Mouse (Mus musculus): Measurements from ENCODE around the gene Enho. TPM values are rescaled to one million over a fixed set of nuclear protein-coding genes. Genes with fewer than 3 reads are reported as not detected.

Enho gene
- total and polyA plus RNA-seq, 2 experiments from 2014 or later, result 146 to 217 TPM

DNA sequence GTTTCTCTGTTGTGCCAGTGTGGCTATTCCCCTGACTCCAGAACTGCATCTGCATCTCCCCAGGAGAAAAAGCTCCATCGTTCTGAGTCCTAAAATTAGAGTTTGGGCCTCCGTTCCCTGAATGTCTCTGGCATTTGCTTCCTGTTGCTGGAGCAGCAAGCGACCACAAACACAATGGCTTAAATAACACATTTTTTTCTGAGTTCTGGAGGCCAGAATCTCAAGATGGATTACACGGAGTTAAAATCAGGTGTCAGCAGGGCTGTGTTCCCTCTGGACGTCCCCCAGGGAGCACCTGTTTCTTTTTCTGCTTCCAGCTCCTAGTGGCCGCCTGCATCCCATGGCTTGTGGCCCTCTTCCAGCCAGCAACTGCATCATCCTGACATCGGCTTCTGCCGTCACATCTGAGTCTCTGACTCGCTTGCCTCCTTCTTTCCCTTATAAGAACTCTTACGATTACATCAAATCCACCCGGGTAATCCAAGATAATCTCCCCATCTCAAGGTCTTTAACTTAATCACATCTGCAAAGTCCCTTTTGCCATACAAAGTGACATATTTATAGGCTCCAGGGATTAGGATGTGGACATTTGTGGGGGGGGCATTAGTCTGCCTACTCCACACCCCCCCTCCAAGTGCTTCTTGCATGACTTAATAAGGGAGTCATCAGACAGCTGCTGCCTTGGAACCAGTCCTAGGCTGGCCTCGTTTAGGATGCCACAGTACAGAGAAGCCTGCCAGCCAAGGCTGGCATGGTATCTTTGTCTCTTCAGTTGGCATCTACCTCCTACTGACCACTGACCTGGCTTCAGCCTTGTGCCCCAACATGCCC is 21.0 kb downstream of the Enho start:
- no peak overlapping the region for H3K4me3 ChIP-seq (ENCODE audit: low read depth, low read length)

DNA sequence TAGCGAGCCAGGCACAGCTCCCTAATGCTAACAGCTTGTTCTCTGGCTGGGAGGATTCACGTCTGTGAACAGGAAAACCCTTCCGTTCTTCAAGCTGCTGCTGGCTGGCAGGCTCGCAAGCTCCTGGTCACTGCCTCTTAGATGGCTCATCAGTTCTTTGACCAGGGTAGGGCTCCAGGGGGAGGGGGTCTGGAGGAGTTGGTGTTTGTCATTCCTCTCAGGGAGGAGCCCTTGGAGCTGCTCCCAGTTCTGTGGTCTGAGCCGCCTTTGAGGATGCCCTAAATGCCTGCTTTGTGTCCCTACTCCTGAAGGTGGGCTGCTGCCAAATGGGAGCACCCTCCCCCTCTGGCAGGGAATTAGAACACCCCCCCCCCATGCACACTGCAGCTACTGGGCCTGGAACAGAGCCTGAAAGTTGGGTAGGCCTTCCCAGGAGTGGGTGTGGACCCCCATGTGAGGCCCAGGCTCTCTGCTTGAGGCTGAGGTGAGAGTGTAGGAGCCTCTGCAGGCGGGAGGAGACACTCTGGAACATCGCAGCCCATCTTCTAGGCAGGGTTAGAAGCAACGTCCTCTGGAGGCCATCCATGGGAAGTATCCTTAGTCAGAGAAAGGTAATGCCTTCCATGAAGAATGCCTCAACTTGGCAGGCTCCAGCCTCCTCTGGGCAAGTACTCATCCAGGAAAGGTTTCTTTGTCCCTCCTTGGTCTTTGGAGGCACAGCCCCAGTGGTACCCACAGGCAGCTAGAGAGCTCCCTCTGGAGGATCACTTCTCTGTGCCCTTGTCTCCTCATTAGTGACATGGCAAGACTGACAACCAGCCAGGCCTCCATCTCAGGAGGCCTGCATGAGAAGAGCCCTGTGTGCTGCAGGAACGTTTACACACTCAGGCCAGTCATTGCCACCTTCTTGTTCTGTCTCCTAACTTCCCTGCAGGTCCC is 24.2 kb downstream of the Enho start:
- Histone ChIP-seq H3K9me3 (ENCODE audit: low read length) (no peaks in the 10 kb centered on the region), H3K4me2 (ENCODE audit: low read depth, low read length, poor library complexity, severe bottlenecking) (no peak overlapping the region), H3K4me1 (ENCODE audit: insufficient read depth, low read length) (peaks cover 2% of the 10 kb centered on the region; the same call in 1 of the 2 replicates), H3K27me3 (ENCODE audit: insufficient read depth, low read length) (no peaks in the 10 kb centered on the region), H3K36me3 (ENCODE audit: insufficient read depth, low read length) (no peaks in the 10 kb centered on the region), H3K4me3 (ENCODE audit: low read depth, low read length) (no peak overlapping the region), H3K9ac (replicated peaks; ENCODE audit: low read length, poor library complexity, severe bottlenecking) (0 out of 2 replicates have a peak overlapping the region, but pooled peaks have one; percentile 8), H3K27ac (ENCODE audit: low read depth, low read length) (no peak overlapping the region)
- ATAC-seq (ENCODE audit: low FRiP score) (peak; percentile 86), DNase-seq (ENCODE audit: low spot score) (peak; percentile 94)
- WGBS, result 59% methylated on average over 9 of the region's 9 CpGs
- peak; percentile 34; the same call in 1 of the 2 replicates for TF ChIP-seq CTCF (IDR thresholded peaks at IDR 0.05)

More for the DNA sequence above, 21.0 kb downstream of the Enho start:
- WGBS, result 34% methylated on average over 12 of the region's 12 CpGs
- H3K27ac ChIP-seq (ENCODE audit: low read depth, low read length), result no peak overlapping the region
- no peak for TF ChIP-seq CTCF (IDR thresholded peaks at IDR 0.05)
- H3K9ac ChIP-seq (replicated peaks; ENCODE audit: low read length, poor library complexity, severe bottlenecking), result no peak overlapping the region
- H3K4me1 ChIP-seq (ENCODE audit: insufficient read depth, low read length), result no peaks in the 10 kb centered on the region; the same call in 1 of the 2 replicates
- H3K9me3 ChIP-seq (ENCODE audit: low read length), result no peaks in the 10 kb centered on the region
- ATAC-seq (ENCODE audit: low FRiP score) (no peak), DNase-seq (ENCODE audit: low spot score) (peak; percentile 87)
- H3K36me3 ChIP-seq (ENCODE audit: insufficient read depth, low read length), result no peaks in the 10 kb centered on the region
- H3K4me2 ChIP-seq (ENCODE audit: low read depth, low read length, poor library complexity, severe bottlenecking), result no peak overlapping the region
- no peaks in the 10 kb centered on the region for H3K27me3 ChIP-seq (ENCODE audit: insufficient read depth, low read length)

DNA sequence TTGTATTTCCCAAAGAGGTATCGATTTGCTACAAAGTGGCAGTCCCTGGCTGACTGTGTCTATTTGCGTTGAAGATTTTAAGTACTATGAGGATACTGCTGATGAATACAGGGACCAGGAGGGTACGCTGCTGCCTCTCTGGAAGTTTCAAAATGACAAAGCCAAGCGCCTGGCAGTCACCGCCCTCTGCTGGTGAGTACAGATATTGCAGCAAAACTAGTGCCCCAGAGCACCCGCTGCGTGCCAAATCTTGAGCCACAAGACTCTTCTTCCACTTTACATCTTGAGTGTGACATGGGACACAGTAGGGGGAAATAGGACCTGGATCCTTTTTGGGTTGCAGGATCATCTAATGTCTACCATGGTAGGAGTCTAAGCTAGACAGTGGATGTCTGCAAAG is 26.0 kb downstream of the Enho start:
- Histone ChIP-seq H3K36me3 (ENCODE audit: insufficient read depth, low read length) (no peaks in the 10 kb centered on the region), H3K4me2 (ENCODE audit: low read depth, low read length, poor library complexity, severe bottlenecking) (no peak overlapping the region), H3K4me1 (ENCODE audit: insufficient read depth, low read length) (peaks cover 2% of the 10 kb centered on the region; the same call in 1 of the 2 replicates), H3K27ac (ENCODE audit: low read depth, low read length) (no peak overlapping the region), H3K4me3 (ENCODE audit: low read depth, low read length) (no peak overlapping the region), H3K27me3 (ENCODE audit: insufficient read depth, low read length) (no peaks in the 10 kb centered on the region), H3K9ac (replicated peaks; ENCODE audit: low read length, poor library complexity, severe bottlenecking) (no peak overlapping the region), H3K9me3 (ENCODE audit: low read length) (no peaks in the 10 kb centered on the region)
- no peak for ATAC-seq (ENCODE audit: low FRiP score)
- peak; percentile 91 for DNase-seq (ENCODE audit: low spot score)
- 4% methylated on average over 7 of the region's 7 CpGs for WGBS
- TF ChIP-seq CTCF (IDR thresholded peaks at IDR 0.05), result peak; percentile 100

DNA sequence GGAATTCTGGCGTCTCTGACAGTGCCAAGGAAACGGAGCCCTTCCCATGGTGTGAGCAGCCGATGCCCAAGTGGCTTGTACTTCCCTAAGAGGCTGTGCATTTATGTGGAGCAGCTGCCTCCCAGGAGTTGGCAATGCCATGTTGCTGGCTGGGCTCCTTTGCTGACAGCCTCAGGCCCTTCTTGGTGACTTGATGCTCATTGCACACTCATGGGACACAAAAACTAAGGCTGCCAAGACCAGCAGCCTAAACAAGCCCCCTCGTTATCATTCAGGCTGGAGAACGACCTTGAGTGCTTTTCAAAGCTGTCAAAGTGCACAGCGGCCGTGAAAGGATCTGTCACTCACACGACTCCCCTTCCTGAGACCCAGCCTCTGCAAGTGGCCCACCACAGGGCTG is 28.0 kb downstream of the Enho start:
- H3K4me3 ChIP-seq (ENCODE audit: low read depth, low read length), result no peak overlapping the region
- no peaks in the 10 kb centered on the region for H3K9me3 ChIP-seq (ENCODE audit: low read length)
- H3K36me3 ChIP-seq (ENCODE audit: insufficient read depth, low read length), result no peaks in the 10 kb centered on the region
- ATAC-seq (ENCODE audit: low FRiP score) (peak; percentile 48; the same call in 1 of the 2 replicates), DNase-seq (ENCODE audit: low spot score) (peak; percentile 95)
- no peak overlapping the region for H3K27ac ChIP-seq (ENCODE audit: low read depth, low read length)
- no peak for TF ChIP-seq CTCF (IDR thresholded peaks at IDR 0.05)
- H3K4me1 ChIP-seq (ENCODE audit: insufficient read depth, low read length), result 0 out of 2 replicates have a peak, but pooled peaks cover 2% of the 10 kb centered on the region
- 17% methylated on average over 8 of the region's 8 CpGs for WGBS
- H3K9ac ChIP-seq (replicated peaks; ENCODE audit: low read length, poor library complexity, severe bottlenecking), result no peak overlapping the region
- H3K4me2 ChIP-seq (ENCODE audit: low read depth, low read length, poor library complexity, severe bottlenecking), result no peak overlapping the region
- no peaks in the 10 kb centered on the region for H3K27me3 ChIP-seq (ENCODE audit: insufficient read depth, low read length)

DNA sequence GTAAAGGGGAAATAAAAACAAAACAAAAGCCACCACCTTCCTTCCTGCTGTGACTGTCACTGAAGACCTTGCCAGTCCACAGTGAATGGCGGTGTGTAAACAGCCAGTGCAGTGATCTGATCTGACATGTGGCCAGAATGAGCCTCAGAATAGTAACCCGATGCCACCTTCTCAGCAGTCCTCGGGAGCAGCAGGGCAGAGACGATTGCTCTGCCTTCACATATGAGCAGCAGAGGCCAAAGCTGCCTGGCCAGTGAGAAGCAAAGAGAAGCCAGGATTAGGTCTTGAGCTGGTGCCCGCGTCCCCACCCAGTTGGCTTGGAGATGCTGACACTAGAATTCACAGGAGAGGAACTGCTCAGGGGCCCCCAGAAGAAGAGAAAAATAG is 29.5 kb downstream of the Enho start:
- ATAC-seq (ENCODE audit: low FRiP score), result no peak
- 32% methylated on average over 6 of the region's 6 CpGs for WGBS
- Histone ChIP-seq H3K36me3 (ENCODE audit: insufficient read depth, low read length) (no peaks in the 10 kb centered on the region), H3K27ac (ENCODE audit: low read depth, low read length) (no peak overlapping the region), H3K4me1 (ENCODE audit: insufficient read depth, low read length) (0 out of 2 replicates have a peak, but pooled peaks cover 2% of the 10 kb centered on the region), H3K4me2 (ENCODE audit: low read depth, low read length, poor library complexity, severe bottlenecking) (no peak overlapping the region), H3K9ac (replicated peaks; ENCODE audit: low read length, poor library complexity, severe bottlenecking) (no peak overlapping the region), H3K9me3 (ENCODE audit: low read length) (no peaks in the 10 kb centered on the region), H3K27me3 (ENCODE audit: insufficient read depth, low read length) (no peaks in the 10 kb centered on the region), H3K4me3 (ENCODE audit: low read depth, low read length) (no peak overlapping the region)
- peak; percentile 60 for DNase-seq (ENCODE audit: low spot score)
- no peak for TF ChIP-seq CTCF (IDR thresholded peaks at IDR 0.05)
